Mouse (Mus musculus): ENCODE data around the gene Cyp2b10.
"Not testable (repeated sequence)": the region's sequence is repeated elsewhere in the genome, so short reads cannot be mapped to it uniquely, and the experiment has no call there.

Gene Cyp2b10

GRCm38 (mm10) chr7:25917271-25917670, 19.9 kb downstream of the Cyp2b10 start:
- not testable (repeated sequence) for DNase-seq

- DNase-seq: no peak
Measured at GRCm38 (mm10) chr7:25919467-25919866, 22.0 kb downstream of the Cyp2b10 start.

GRCm38 (mm10) chr7:25945274-25945673, 47.9 kb downstream of the Cyp2b10 start:
- DNase-seq: no peak

All from cerebellum, adult 11-12 months (tissue).